Mouse (Mus musculus) spleen, postnatal 0 days (tissue): ENCODE results near the gene Cyp2c54. TPM values are rescaled to one million over a fixed set of nuclear protein-coding genes. Genes with fewer than 3 reads are reported as not detected.

Experiments
- polyA plus RNA-seq: library from polyadenylated mRNA; unstranded; fragments of >200 nt; fragmentation: Nextera tagmentation; extraction: Ambion mirVana; gene quantifications from 2 replicates; pipeline ENCODE4 v1.2.1, GENCODE M21; 2015

Gene Cyp2c54
- not detected in 2 replicates for polyA plus RNA-seq

DNA sequence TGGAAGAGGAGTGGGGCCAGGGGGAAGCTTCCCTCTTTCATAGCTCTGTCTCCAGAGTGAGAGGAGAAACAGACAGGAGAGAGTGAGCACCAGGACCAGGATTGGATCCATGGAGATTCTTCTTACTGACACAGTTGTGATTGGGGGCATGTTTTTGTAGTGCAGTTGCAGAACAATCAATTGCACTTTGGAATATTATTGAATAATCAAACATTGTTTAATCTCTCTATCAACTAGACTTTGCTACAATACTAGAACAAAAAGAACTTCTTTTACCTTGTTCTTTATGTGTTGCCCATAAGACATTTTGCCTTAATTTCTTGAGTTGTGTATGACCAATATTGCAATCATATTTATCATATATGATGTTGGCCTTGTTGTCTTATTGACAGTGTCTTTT lies at the start of gene Cyp2c54:
Gene Cyp2c54, minus strand, starts transcription at position 127 of the 400 bp plus-strand sequence.

DNA sequence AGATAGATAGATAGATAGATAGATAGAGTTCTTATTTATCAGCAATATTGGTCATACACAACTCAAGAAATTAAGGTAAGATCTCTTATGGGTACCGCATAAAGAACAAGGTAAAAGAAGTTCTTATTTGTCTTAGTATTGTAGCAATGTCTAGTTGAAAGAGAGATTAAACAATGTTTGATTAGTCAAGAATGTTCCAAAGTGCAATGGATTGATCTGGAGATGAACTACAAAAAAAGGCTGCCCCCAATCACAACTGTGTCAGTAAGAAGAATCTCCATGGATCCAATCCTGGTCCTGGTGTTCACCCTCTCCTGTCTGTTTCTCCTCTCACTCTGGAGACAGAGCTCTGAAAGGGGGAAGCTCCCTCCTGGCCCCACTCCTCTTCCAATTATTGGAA lies 15.8 kb upstream of the Cyp2c54 start, which contains the start of gene Cyp2c50:
Gene Cyp2c50, plus strand, starts transcription at position 268 of the 400 bp plus-strand sequence.

DNA sequence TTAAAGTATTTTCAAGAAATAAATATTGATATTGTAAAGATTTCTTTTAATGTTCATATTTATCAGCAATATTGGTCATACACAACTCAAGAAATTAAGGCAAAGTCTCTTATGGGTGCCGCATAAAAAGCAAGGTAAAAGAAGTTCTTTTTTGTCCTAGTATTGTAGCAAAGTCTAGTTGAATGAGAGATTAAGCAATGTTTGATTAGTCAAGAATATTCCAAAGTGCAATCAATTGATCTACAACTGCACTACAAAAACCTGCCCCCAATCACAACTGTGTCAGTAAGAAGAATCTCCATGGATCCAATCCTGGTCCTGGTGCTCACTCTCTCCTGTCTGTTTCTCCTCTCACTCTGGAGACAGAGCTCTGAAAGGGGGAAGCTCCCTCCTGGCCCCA lies 81.5 kb downstream of the Cyp2c54 start, which contains the start of gene Cyp2c37:
Gene Cyp2c37, plus strand, starts transcription at position 285 of the 400 bp plus-strand sequence.

Other genes starting within 250 kb of the Cyp2c54 start
- 0.16 TPM in 1 of 2 replicates, not detected in the other for gene Cyp2c69, start 187.0 kb downstream of the Cyp2c54 start, polyA plus RNA-seq
- gene Cyp2c37, start 81.4 kb downstream of the Cyp2c54 start, polyA plus RNA-seq, result 0.12 TPM in 1 of 2 replicates, not detected in the other
- gene Cyp2c50, start 15.9 kb upstream of the Cyp2c54 start, polyA plus RNA-seq, result not detected in 2 replicates
- not detected in 2 replicates for gene Cyp2c70, start 113.5 kb upstream of the Cyp2c54 start, polyA plus RNA-seq
- 114 and 116 TPM in 2 replicates for gene Pdlim1, start 198.0 kb upstream of the Cyp2c54 start, polyA plus RNA-seq